Mouse (Mus musculus) layer of hippocampus, adult 8-10 months (tissue): ENCODE data around the gene Evl. TPM values are rescaled to one million over a fixed set of nuclear protein-coding genes. Genes with fewer than 3 reads are reported as not detected.
A peak's percentile ranks its signal among the peaks of the same experiment; 100 is the strongest.
"Not testable (repeated sequence)": the region's sequence is repeated elsewhere in the genome, so short reads cannot be mapped to it uniquely, and the experiment has no call there.

Source experiments
- DNase-seq, 2 experiments: peaks; one replicate each; pipeline ENCODE4 v3.0.0; 2022; ENCODE audit warnings: low spot score in 2 of 2
- total RNA-seq, 4 experiments: library from RNA; stranded (reverse); gene quantifications; 2 replicates each; pipeline ENCODE4 v1.2.4; 2022

The Evl gene
- total RNA-seq: 100 to 1,000 TPM; 163 to 183 (median 171) TPM

DNA sequence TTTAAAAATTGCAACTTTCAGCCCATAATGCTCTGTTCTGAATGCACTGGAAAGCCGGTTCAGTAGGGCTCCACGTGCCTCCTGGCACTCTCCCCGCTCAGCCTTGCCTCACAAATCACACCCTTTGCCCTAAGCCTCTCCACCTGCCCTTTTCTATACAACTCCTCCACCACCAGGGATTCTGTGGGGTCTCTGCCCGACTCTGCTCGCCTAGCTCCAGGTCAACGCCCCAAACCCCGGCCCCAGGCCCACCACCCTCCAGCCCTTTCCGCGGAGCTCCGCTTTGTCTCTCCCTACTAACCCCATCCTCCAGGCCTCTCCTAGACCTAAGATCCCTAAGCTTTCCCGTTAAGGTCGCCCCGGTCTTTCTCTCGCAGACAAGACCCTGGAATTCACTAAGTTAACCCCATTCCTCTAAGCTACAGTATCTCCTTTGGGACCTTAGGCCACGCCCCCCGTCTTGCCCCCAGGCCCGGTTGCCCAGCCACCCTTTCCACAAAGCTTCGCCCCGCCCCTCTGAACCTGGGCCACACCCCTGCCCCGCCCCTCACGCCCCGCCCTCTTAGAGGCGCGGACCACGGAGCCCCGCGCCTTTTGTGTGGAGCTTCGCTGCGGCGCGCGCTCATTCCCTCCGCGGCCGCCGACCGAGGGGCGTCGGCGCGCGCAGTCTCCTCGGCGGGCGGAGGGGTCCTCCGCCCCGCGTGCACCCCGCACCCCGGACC lies at the start of gene Evl:
Evl (plus strand) TSS at position 601 of the 722 bp plus-strand sequence.
- peak; percentile 68 to 73 for DNase-seq

DNA sequence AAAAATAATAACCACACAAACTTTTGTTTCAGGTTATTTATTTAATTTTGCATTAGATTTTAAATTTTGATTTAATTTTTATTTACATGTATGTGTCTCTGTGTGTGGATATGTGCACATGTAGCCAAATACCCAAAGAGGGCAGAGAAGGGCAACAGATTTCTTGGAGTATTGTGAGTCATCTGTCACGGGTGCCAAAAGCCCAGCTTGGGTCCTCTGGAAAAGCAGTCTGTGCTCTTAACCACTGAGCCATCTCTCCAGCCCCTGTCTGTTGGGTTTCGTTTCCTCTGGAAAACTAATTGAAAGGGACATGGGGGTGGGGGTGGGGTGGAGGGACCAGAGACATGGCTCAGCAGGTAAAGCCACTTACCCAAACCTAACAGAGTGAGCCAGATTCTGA lies 48.7 kb upstream of the Evl start:
- DNase-seq: no peak

DNA sequence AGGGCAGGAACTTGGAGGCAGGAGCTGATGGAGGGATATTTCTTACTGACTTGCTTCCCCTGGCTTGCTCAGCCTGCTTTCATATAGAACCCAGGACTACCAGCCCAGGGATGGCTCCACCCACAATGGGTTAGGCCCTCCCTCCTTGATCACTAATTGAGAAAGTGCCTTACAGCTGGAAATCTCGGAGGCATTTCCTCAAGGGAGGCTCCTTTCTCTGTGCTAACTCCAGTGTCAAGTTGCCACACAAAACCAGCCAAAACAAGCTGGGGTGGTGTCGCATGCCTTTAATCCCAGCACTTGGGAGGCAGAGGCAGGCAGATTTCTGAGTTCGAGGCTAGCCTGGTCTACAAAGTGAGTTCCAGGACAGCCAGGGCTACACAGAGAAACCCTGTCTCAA lies 47.5 kb upstream of the Evl start:
- not testable (repeated sequence) for DNase-seq

DNA sequence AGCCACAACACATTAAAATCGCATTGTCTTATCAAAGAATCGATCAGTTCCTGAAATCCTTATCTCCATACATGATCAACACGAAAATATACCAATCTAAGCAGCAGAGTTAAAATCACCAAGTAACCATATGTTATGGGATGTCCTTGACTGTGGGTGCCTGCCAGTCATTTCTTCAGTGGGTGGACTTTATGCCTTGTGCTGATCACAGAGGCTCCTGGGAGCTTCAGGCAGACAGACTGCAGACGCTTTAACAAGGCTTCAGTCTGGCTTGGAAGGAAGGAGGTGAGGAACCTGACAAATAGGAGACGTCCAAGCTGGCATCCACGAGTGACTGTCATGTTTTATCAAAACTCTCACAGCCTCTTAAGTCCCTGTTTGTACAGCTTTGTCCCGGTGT lies 43.9 kb upstream of the Evl start:
- DNase-seq: no peak

DNA sequence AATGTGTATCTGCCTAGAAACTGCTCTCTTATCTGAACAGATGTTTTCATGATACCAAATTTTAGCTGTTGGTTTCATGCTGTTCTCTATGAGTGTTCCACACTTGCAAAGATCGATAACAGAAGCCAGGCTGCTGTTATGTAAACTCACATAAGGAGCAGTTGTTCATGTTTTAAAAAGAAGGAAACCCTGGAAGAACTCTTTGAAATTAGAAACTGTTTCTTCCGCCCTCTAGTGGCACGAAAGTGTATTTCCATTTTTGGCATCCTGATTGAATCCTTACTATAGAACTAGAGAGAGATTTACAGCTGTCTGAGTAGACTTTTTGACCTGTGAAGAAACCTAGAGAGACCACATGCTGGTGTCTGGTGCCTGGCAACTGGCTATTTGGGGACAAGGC lies 43.5 kb upstream of the Evl start:
- DNase-seq: peak; percentile 44 to 50

DNA sequence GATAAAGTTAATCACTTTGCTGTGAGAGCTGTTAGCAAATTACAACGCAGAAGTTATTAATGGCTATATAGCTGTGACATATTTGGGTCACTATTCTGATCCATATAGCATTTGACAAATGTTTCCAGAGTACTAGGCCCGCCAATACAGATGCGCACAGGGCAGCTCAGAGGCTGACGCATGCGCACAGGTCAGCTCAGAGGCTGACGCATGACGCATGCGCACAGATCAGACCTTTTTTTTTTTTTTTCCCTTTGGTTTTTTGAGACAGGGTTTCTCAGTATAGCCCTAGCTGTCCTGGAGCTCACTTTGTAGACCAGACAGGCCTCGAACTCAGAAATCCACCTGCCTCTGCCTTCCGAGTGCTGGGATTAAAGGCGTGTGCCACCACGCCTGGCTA lies 39.1 kb upstream of the Evl start:
- no peak for DNase-seq

DNA sequence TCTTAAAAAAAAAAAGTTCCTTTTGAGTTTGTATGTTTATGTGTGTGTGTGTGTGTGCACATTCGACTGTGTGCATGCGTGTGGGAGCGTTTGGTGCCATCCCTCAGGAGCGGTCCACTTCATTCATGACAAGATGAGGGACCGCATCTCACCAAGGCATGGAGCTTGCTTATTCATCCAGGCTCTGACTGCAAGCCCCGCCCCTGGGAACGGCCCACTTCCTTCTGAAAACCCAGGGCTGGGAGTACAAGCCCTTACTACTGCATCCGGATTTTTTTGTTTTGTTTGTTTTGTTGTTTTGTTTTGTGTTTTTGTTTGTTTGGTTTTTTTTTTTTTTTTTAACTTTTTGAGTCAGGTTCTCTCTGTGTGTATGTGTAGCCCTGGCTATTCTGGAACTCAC lies 35.1 kb upstream of the Evl start:
- DNase-seq: no peak

DNA sequence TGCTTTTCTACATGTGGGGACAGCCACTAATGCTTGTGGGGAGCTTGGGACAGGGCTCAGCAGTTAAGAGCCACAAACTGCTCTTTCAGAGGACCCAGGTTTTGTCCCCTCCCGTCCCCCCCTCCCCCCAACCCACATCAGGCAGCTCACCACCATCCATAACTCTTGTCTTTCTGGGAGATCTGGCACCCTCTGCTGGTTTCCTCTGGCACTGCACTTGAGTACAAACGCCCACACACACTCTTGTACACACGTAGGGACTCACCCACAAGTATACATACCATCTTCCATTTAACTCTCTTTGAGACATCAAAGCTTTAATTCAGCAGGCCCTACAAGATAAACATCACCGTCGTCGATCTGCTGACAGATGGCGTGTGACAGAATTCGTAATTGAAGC lies 25.3 kb upstream of the Evl start:
- DNase-seq: peak in 1 of 2 experiments; percentile 62

DNA sequence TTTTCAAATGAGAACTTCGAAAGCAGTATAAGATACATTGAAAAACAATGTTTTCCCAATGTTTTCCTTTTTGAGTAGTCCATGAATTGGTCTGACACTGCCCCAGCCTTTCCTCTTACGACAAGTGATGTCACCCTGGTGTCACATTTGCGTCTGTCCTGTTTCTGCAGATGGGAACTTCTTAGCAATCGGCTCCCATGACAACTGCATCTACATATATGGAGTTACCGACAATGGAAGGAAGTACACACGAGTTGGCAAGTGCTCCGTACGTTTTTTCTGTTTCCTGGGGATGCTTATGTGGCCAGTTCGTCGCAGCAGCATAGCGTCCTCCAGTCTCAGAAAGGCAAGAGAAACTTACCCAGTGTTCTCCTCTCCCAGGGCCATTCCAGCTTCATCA lies 20.0 kb upstream of the Evl start:
- DNase-seq: no peak

DNA sequence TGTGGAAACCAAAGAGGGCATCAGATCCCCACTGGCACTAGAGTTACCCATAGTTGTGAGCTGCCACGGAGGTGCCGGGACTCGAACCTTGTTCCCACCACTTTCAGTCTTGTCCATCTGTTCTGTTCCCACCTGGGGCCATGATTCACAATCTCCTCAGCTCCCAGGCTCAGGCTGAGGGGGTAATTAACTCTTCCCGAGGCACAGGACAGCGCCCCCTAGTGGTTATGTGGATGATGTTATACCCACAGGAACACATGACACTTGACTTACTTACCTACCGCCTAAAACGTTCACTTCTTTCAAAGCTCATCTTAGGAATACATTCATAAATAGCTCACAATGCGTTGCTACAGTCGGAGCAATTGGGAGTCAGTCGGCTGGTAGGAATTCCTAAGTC lies 18.1 kb upstream of the Evl start:
- no peak for DNase-seq

DNA sequence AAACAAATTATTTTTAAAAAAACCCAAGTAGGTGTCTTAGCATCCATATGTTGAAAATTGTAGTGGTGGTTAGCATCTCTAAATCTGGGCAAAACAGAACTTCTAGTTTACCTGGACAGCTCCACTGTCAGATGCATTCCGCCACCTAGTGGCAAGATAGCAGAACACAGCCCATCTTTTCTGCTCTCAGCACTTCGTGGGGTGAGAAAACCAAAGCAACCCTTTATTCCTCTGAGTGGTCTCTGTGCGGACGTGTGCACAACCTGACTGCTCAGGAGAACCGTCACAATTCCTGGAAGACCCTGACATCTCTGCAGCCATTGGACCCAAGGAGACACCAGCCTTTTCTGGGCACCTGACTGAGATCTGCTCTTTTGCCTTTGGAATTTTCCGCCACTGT lies 13.4 kb upstream of the Evl start:
- peak in 1 of 2 experiments; percentile 54 for DNase-seq

DNA sequence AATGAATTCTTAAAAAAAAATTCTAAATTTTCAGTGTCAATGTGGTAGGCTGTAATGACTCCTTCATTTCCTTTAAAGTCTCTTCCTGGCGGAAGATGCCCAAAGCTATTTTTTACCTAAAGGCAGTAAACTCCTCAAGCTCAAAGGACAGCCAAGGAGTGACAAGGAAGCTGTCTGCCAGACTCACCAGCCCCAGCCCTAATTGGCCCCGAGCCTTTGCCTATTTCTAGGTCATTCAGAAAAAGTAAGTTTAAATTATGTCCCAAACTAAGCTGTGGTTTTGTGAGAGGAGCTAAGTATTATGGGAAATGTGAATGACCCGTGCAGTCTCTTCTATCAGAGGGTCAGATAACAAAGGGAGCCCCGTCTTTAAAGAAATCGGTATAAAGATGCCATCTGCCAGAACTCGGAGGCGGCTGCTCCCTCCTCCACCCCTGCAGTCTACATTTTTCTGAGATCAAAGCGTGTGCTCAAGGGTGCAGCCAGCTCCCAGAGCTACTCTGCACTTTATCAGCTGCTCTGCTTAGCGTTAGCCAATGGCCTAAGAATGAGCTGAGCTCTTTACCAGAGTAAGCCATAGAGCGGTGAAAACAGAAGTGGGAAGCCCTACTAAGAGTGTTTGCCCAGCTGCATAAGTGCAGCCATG lies 7.9 kb upstream of the Evl start:
- DNase-seq: no peak

DNA sequence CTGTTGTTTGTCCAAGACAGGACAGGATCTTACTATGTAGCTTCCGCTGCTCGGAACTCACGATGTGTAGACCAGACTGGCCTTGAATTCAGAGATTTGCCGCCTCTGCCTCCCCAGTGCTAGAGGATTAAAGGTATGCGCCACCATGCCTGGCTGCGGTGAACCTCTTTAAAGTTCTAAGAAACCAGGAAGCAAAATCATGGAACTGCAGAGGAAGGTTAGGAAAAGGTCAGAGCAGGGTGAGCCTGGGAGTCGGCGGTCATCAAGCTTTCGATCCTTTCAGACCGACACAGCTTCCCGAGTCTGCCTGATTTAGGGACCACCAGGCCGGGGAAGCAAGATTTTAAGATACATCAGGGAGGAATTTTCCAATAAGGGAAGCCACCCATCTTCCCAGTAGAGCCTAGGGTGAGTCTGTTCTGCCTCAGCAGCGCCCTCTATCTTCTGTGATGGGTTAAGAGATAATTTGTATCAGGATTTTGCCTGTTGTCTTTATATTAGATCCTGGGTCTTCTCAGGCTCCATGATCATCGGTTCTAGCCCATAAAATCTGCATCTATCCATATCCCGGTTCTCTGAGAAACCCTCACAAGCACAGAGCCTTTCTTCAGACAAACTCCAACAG lies 7.2 kb upstream of the Evl start:
- DNase-seq: no peak

DNA sequence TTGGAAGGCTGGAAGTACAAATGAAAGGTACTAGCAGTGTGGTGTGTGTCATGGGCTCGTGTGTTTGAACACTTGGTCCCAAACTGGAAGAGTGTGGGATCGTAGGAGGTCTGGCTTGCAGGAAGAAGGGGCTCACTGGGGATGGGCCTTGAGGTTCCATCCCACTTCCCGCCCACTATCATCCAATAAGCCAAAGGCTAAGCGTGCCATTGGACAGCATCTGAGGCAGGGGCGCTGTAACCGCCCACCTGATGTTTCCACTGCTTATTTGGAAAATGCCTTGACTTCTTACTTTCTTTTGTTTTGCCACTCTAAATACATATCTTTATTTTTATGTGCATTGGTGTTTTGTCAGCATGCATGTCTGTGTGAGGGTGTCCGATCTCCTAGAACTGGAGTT lies 2.8 kb upstream of the Evl start:
- DNase-seq: no peak

DNA sequence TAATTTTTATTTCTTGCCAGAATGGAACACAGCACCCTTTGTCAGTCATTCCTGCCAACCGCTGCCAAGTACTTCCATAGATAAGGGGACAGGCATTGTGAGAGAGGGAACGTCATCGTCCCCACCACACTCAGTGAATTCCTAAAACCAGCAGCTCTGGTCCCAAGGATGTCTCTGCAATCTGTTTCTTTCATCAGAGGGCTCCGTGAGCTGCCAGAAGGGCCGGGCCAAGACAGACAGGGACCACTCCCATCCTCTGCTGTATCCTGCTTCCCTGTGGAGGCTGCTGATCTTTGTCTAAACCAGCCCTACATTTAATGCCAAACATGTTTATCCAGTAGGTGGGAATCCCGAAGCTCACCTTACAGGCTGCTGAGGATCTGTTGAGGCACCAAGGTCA lies 1.4 kb upstream of the Evl start:
- no peak for DNase-seq

DNA sequence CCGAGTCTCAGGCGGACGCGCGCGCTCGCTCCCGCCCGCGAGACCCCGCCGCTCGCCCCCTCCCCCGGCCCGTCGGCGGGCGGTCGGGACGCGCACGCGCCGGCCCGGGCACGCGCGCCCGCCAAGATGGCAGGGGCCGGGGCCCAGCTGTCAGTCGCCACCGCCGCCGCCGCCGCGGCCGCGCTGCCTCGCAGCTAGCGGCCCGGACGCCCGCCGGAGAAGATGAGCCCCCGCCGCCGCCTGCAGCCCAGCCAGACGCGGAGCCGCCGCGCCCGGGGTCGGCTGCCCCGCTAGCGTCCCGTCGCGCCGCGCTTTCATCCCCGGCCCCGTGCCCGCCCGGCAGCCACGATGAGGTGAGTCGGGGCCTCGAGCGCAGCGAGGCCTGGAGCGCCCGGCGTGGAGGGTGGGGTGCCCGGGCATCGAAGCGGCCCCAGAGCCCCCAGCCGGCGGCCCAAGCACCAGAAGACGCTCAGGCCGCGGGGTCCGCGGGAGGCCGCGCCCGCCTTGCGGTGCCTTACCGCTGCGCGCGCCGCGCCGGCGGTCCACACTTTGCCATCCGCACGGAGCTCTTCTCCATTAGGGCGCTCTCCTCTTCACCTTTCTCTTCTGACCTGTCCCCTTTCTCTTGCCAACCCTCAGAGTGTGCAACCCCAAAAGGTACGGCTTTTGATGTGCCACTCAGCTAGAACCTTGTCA lies 489 bp downstream of the Evl start:
- no peak for DNase-seq

DNA sequence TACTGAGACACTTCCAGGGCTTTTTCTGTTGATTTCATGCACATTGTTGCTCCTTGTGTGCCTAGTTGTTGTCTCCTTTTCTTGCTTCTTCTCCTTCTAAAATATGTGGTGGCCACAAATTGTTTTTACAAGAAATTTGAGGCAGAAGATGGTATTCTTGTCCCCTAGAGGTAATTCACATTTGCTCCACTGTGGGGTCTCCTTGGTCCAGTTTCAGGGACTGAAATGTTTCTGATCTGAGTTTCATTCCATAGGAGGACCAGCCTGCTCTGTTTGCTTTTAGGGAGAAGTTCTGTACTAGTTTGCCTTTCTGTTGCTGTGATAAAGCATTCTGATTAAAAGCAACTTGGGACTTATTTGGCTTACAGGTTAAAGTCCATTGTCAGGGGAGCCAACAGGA lies 3.7 kb downstream of the Evl start:
- no peak for DNase-seq

DNA sequence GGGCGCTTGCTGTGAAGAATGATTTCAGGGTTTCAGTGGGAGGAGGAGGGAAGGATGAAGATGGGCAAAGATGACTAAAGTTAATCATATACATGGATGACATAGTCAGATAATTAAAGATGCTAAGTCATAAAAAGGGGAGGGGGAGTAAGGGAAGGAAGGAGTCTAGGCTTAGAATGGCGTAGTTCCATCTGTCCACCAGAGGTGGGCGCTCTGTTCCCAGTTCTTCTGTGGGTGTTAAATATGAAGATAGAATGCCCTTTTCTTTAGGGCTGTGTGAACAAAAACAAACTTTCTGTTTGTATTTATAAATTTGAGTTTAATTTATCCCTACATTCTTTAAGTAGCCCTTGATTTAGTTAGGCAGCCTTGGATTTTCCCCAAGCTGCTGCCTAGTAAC lies 8.7 kb downstream of the Evl start:
- no peak for DNase-seq

DNA sequence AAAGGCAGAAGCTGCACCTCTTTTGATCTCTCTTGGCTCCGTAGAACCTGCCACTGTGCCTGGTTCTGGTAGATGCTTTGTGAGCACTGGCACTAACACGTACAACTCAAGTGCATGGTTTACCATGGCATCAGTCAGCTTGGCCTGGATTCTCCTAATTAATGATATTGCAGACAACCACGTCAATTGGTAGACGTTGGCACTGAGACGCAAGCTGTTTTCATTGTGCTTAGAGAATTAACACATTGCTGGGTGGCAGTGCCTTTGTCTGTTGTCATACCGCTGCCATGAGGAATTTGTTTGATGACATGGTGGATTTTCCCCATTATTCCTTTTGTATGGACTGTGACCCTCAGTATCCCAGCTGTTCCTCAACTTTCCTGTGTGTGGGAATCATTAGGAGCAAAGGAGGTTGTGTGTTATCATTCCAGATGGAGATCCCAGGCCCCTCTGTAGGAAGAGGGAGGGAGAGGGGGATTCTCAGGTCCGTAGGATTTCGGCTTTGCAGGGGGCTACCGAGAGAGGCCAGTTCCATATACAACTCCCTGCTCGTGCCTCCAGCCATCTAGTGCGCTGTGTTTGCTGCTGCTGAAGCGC lies 10.5 kb downstream of the Evl start:
- DNase-seq: no peak

DNA sequence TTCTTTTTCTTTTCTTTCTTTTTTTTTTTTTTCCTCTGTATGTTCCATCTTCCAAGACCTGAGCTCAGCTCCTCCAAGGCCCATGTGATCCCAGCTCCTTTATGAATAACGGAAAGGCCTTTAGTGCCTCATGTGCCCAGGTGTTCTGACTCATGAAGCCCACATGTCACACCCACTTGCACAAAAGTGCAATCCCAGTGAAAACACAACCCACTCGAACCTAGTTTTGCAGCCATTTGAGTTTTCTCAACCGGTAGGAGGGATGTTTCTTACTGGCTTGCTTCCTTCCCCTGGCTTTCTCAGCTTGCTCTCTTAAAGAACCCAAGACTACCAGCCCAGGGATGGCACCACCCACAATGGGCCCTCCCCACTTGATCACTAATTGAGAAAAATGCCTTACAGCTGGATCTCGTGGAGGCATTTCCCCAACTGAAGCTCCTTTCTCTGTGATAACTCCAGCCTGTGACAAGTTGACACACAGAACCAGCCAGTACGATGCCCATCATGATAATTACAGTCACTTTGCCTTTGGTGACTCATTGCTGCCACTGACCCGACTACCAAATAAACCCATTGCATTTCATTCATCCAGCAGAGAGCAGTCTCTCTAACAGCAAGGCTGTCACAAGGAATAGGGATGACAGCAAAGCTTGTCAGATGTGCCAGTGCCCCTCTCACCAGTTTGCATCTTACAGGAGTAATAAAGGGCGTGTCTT lies 24.8 kb downstream of the Evl start:
- peak in 1 of 2 experiments; percentile 13 for DNase-seq

DNA sequence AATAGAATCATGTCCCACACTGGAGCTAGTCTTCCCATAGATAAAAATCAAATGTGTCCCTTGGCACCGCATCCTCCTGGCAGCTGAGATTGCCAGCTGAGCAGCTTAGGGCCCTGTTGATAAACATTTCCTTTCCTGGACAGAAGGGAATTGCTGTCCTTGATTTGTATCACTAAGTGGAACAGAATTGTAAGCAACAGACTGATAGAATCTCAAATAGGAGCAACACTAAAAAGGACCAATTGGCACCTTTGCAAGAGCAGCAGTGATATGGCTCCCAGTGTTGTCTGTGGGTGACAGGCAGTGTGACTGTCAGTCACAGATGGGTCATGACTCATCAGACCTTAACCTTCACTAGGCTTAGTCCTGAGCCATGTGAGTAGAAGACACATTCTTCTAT lies 29.3 kb downstream of the Evl start:
- DNase-seq: no peak
